Mouse (Mus musculus): ENCODE measurements around the gene Sh3d19.

- TF ChIP-seq POLR2A (IDR thresholded peaks at IDR 0.05; ENCODE audit: borderline replicate concordance, extremely low read depth, low read depth, low read length) (no peak), CTCF (IDR thresholded peaks at IDR 0.05; ENCODE audit: insufficient read depth, low read length) (no peak)
Observed at GRCm38 (mm10) chr3:86047686-86048408, 76.9 kb downstream of the Sh3d19 start.

Data from lung, adult 2 months (tissue).